Mouse (Mus musculus) kidney, embryonic 15.5 days (tissue): Measurements from ENCODE around the gene Ppl. TPM values are rescaled to one million over a fixed set of nuclear protein-coding genes. Genes with fewer than 3 reads are reported as not detected.

Experiments
- ATAC-seq: fragments of 200-750 bp; cut with Nextera tagmentation; replicated peaks from 2 replicates; pipeline ENCODE4 v1.8.0; 2017; ENCODE audit warnings: moderate TSS enrichment; ENCODE audit not compliant: low FRiP score
- H3K27ac ChIP-seq: fragments of 300-500 bp; sonication (generic); 2 replicates; pipeline ENCODE4 v1.5.1; 2015; ENCODE audit warnings: mild to moderate bottlenecking, inconsistent platforms
- H3K27me3 ChIP-seq: fragments of 300-500 bp; sonication (generic); 2 replicates; pipeline ENCODE4 v1.6.1; 2015; ENCODE audit warnings: inconsistent platforms
- H3K36me3 ChIP-seq: fragments of 300-500 bp; sonication (generic); 2 replicates; pipeline ENCODE4 v1.6.1; 2015; ENCODE audit warnings: inconsistent platforms
- H3K4me1 ChIP-seq: fragments of 300-500 bp; sonication (generic); 2 replicates; pipeline ENCODE4 v1.6.1; 2015; ENCODE audit warnings: inconsistent platforms
- H3K4me2 ChIP-seq: fragments of 300-500 bp; sonication (generic); 2 replicates; pipeline ENCODE4 v1.6.1; 2015; ENCODE audit warnings: moderate library complexity, mild to moderate bottlenecking, inconsistent platforms
- H3K4me3 ChIP-seq: fragments of 300-500 bp; sonication (generic); replicated peaks from 2 replicates; pipeline ENCODE4 v1.5.1; 2015; ENCODE audit warnings: mild to moderate bottlenecking, inconsistent platforms
- H3K9ac ChIP-seq: fragments of 300-500 bp; sonication (generic); 2 replicates; pipeline ENCODE4 v1.6.1; 2015; ENCODE audit warnings: mild to moderate bottlenecking, inconsistent platforms
- H3K9me3 ChIP-seq: fragments of 300-500 bp; sonication (generic); replicated peaks from 2 replicates; pipeline ENCODE4 v1.6.1; 2016; ENCODE audit warnings: inconsistent platforms
- WGBS: fragments of 180-500 bp; shearing (Covaris S2); methylation state at CpG from one replicate; pipeline ENCODE4 v1.1.7; 2015; ENCODE audit warnings: mixed read lengths; 5-methylcytosine and 5-hydroxymethylcytosine counted together
- polyA plus RNA-seq: library from polyadenylated mRNA; unstranded; fragments of >200 nt; fragmentation: Nextera tagmentation; extraction: Ambion mirVana; gene quantifications from 2 replicates; pipeline ENCODE4 v1.2.1, GENCODE M21; 2015

The Ppl gene
- polyA plus RNA-seq, 1 experiment from 2014 or later, result 2.9 TPM

DNA sequence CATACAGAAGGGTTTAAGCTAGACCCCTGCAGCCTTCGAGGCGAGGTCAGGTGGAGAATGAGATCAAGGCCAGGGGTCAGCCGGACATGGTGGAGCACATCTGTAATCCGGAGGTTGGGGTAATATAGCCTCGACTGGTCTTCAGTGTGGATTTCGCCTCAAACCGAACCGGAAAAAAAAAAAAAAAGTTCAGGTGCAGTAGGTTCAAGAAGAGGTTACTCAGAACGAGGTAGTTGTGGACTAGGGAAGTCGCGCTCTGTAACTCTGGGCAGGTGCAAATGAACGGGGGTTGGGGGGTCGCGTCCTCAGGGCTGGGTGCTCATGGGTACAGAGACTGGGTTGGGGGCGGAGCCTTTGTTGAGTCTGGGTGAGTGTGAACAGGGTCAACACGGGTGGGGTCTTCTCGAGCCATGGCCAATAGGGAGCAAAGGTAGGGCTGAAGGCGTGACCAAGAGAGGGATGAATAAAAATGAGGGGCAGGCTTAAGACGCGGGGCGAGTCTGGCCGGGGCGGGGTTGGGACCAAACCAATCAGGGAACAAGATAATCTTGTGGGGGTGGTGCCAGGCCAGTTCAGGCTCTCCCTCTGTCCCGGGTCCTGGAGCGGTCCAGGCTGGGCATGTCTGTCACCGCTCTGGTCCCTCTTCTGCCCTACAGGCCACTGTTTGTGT, 14.3 kb upstream of the Ppl start:
- Histone ChIP-seq H3K36me3 (no peaks in the 10 kb centered on the region), H3K4me3 (peak overlapping the region; percentile 41), H3K4me1 (peaks cover 18% of the 10 kb centered on the region), H3K9ac (peak overlapping the region; percentile 26; the same call in 1 of the 2 replicates), H3K4me2 (peak overlapping the region; percentile 74), H3K27me3 (peaks cover 46% of the 10 kb centered on the region), H3K27ac (no peak overlapping the region), H3K9me3 (no peaks in the 10 kb centered on the region)
- WGBS, result under 1% methylated on average over 26 of the region's 26 CpGs
- peak; percentile 97 for ATAC-seq

DNA sequence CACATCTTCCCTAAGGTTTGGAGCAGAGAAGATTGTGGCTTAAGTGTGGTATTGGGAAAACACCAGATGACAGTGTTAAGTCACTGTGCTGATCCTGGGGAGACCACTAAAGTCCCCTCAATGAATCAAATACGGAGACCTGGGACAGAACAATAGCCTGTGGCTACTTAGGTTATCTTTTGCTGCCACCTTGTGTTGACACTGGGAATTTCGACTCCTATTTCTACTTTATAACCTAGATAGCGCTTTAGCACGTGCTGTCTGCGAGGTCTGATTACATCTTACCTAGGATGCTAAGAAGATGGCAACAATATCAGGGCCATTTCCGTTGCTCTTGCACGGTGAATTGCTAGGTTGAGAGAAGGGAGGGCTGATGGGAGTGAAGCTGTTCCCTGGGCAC, 13.3 kb upstream of the Ppl start:
- H3K27me3 ChIP-seq, result peaks cover 40% of the 10 kb centered on the region
- H3K4me1 ChIP-seq, result peaks cover 18% of the 10 kb centered on the region
- H3K4me3 ChIP-seq, result no peak overlapping the region
- no peak for ATAC-seq
- 1% methylated on average over 7 of the region's 7 CpGs for whole genome bisulfite sequencing
- no peaks in the 10 kb centered on the region for H3K36me3 ChIP-seq
- H3K9ac ChIP-seq, result no peak overlapping the region
- H3K9me3 ChIP-seq, result no peaks in the 10 kb centered on the region
- no peak overlapping the region for H3K27ac ChIP-seq
- H3K4me2 ChIP-seq, result peak overlapping the region; percentile 38; the same call in 1 of the 2 replicates

DNA sequence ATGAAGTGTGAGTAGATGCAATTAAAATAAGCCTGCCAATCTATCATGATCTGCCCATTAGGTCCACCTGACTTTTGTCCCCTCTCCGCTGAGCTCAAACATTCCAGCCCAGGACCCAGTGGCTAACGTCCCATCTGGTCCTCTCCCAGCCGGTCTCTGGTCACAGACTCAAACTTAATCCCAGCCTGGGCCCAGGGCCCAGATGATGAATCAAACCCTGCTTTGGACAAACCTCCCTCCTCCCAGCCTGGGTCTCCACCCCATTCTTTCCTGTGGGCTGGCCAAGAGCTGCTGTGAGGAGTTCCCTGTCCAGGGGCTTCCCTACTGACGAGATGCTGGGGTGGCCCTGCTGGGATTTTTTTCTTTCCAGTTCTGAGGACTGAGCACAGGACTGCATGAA, 7.5 kb upstream of the Ppl start:
- Histone ChIP-seq H3K9ac (no peak overlapping the region), H3K4me2 (no peak overlapping the region), H3K9me3 (no peaks in the 10 kb centered on the region), H3K4me3 (no peak overlapping the region), H3K27me3 (peaks cover 5% of the 10 kb centered on the region), H3K27ac (no peak overlapping the region), H3K4me1 (peaks cover 9% of the 10 kb centered on the region; the same call in 1 of the 2 replicates), H3K36me3 (no peaks in the 10 kb centered on the region)
- ATAC-seq, result no peak
- 36% methylated on average over 4 of the region's 4 CpGs for WGBS

DNA sequence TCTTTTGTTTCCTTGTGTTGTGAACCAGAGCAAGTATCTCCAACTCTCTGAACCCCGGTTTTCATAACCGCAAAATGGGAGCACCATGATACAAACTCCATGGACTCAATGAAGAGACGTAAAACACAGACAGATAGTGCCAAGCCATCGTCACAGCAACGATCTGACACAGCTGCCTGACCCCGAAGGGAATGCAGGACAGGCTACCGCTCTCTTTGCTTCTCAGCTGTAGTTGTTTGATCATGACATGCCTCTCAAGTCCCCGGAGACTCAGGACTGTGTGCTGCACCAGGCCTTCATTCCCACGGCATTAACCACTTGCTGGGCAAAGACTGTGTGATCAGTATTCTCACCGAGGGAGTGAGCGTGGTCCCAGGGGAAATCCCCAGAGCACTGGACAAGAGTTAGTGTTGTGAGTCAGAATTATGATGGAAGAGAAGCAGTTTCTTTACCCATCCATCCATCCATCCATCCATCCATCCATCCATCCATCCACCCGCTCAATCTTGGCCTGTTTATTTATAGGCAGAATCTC, 4.9 kb upstream of the Ppl start:
- Histone ChIP-seq H3K27ac (no peak overlapping the region), H3K4me3 (no peak overlapping the region), H3K27me3 (peaks cover 29% of the 10 kb centered on the region), H3K4me1 (peaks cover 16% of the 10 kb centered on the region), H3K9me3 (no peaks in the 10 kb centered on the region), H3K36me3 (no peaks in the 10 kb centered on the region), H3K9ac (no peak overlapping the region), H3K4me2 (no peak overlapping the region)
- WGBS, result 50% methylated on average over 12 of the region's 12 CpGs
- ATAC-seq, result no peak

DNA sequence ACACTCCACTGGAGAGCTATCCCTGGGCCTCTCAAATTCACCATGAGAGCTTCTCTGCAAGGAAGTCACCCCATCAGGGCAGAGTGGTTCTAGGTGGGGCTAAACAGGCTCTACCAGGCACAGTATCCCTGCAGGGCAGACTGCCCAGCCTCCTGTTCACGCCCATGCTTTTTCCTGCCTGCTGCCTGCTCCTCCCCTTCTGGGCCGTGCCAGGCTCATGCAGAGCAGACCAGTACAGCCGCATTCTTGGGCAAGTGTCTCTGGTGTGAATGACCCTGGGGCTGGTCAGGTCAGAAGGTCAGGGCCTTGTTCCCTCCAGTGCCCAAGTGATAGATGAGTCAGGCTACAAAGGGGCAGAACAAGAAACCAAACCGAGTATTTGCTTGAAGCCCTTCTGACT, 4.3 kb upstream of the Ppl start:
- Histone ChIP-seq H3K9me3 (no peaks in the 10 kb centered on the region), H3K4me3 (no peak overlapping the region), H3K36me3 (no peaks in the 10 kb centered on the region), H3K9ac (no peak overlapping the region), H3K27ac (peak overlapping the region; percentile 61), H3K27me3 (peaks cover 35% of the 10 kb centered on the region), H3K4me2 (no peak overlapping the region), H3K4me1 (peaks cover 22% of the 10 kb centered on the region)
- 0 out of 2 replicates have a peak, but pooled peaks have one; percentile 34 for ATAC-seq
- WGBS, result 17% methylated on average over 4 of the region's 4 CpGs

DNA sequence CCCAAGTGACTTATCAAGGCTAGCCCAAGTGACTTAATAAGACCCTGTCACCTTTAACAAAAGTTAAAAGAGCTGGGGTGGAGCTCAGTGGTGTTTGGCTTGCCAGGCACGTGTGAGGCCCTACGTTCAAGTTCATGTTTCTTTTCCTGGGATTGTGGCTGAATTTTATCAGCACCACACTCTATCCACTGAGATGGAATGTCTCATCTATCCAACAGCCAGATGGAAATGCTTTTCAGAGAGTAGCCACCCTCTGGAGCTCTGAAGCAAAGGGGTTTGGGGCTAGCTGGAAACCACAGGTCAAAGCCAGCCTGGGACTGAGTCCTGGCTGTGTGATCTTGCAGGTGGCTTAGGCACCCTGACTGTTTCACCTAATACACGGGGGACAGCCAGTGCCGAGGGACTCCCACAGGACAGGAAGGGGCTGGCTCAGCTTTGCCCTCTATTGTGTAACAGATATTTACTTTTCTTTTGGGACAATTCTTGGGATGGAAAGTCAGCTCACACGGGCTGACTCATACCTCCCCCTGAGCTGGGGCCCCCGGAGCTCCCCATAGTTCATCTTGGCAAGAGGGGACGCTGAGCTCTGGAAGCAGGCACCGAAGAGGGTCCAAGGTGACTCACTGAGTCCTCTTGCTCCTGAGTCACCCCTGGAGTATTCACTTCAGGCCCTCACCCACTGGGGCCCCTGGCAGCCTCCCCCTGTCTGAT, 3.5 kb upstream of the Ppl start:
- peaks cover 43% of the 10 kb centered on the region for H3K27me3 ChIP-seq
- H3K4me2 ChIP-seq, result no peak overlapping the region
- WGBS, result 68% methylated on average over 8 of the region's 8 CpGs
- H3K36me3 ChIP-seq, result no peaks in the 10 kb centered on the region
- no peaks in the 10 kb centered on the region for H3K9me3 ChIP-seq
- peak overlapping the region; percentile 61 for H3K27ac ChIP-seq
- no peak overlapping the region for H3K9ac ChIP-seq
- peaks cover 29% of the 10 kb centered on the region for H3K4me1 ChIP-seq
- no peak for ATAC-seq
- no peak overlapping the region for H3K4me3 ChIP-seq

DNA sequence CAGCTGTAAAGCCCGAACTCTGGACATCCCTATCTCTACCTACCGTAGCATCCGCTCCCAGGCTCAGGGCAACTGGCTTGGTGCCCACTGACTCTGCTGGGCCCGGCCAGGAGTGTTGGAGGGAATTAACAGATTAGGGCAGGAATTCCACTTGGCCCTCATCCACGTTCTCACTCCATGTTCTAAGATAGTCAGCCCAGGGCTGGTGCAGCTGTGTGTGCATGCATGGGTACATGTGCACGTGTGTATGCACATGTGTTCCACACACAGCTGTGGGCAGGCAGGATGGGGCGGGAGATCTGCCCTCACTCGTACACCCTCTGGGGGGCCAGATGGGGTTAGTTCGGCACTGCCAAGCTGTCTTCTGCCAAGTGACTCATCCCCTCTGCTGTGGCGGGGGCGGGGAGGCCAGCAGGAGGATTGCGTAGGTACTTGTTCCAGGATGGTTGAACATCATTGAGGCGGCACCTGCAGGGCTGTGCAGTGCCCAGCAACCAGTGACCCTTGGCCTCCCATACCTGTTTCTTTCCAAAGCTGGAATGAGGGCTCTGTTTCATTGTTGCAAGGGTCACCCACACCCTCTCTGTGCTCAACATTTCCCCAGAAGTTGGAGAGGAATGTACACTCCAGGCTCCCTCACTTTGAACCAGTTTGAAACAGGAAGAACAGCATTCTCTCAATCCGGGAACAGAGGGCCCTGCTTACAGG, 2.6 kb upstream of the Ppl start:
- H3K27me3 ChIP-seq, result peaks cover 52% of the 10 kb centered on the region
- H3K27ac ChIP-seq, result no peak overlapping the region
- WGBS, result 69% methylated on average over 14 of the region's 14 CpGs
- no peak overlapping the region for H3K4me3 ChIP-seq
- H3K4me1 ChIP-seq, result peaks cover 31% of the 10 kb centered on the region
- no peak overlapping the region for H3K4me2 ChIP-seq
- no peaks in the 10 kb centered on the region for H3K36me3 ChIP-seq
- no peak overlapping the region for H3K9ac ChIP-seq
- H3K9me3 ChIP-seq, result no peaks in the 10 kb centered on the region
- no peak for ATAC-seq

DNA sequence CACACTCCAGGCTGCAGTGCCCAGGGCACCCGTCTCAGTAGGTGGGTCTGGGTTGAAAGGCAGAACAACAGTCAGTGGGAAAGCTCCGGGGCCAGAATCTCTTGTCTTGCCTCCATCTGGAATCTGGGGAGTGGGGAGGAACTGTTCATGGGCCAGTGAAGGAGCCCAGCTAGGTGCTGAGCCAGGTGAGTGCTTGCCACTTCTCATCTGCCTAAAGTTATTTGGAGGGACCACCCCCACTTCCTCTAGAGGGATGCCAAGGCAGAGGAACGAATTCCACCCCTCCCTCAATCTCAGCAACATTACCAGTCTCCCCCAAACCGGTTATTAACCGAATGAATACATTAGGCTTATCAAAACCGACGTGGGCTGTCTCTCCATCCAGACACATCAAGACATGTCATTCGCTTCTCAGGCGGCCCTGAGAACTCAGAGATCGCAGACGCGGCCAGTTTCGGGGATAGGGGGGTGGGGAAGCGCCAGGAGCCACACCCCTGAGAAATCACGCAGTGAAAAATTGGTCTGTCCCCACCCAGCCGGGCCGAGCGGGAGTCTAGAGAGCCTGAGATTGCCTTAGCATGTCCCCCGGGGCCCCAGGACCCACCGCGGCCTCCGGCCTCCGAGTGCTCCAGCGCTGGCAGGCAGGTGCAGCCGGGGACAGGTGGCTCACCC, 834 bp downstream of the Ppl start:
- ATAC-seq, result no peak
- WGBS, result 2% methylated on average over 25 of the region's 25 CpGs
- Histone ChIP-seq H3K4me2 (peak overlapping the region; percentile 73), H3K9ac (peak overlapping the region; percentile 39; the same call in 1 of the 2 replicates), H3K4me3 (peak overlapping the region; percentile 46), H3K27me3 (peaks cover 62% of the 10 kb centered on the region), H3K27ac (no peak overlapping the region), H3K36me3 (no peaks in the 10 kb centered on the region), H3K4me1 (peaks cover 28% of the 10 kb centered on the region), H3K9me3 (no peaks in the 10 kb centered on the region)

DNA sequence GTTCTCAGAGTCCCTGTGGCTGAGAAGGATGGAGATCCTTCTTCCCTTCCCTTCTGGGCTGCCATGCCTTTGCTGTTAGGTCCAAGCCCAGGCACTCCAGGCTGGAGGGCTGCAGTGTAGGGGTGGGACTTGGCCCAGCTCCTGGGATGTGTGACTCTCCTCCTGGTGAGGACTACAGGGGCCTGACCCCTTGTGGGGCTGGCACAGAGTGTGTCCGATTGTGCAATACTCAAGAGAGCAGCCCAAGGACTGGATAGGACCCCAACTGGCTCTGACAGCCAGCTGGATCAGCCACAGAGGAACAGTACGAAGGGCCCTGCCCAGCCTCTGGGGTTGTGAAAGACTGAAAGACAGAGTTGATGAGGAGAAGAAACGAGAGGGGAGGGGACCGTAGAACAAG, 1.5 kb downstream of the Ppl start:
- Histone ChIP-seq H3K27me3 (peaks cover 62% of the 10 kb centered on the region), H3K36me3 (no peaks in the 10 kb centered on the region), H3K4me3 (no peak overlapping the region), H3K9me3 (no peaks in the 10 kb centered on the region), H3K9ac (no peak overlapping the region), H3K4me2 (peak overlapping the region; percentile 73), H3K4me1 (peaks cover 22% of the 10 kb centered on the region), H3K27ac (no peak overlapping the region)
- no peak for ATAC-seq
- 12% methylated on average over 4 of the region's 4 CpGs for WGBS

DNA sequence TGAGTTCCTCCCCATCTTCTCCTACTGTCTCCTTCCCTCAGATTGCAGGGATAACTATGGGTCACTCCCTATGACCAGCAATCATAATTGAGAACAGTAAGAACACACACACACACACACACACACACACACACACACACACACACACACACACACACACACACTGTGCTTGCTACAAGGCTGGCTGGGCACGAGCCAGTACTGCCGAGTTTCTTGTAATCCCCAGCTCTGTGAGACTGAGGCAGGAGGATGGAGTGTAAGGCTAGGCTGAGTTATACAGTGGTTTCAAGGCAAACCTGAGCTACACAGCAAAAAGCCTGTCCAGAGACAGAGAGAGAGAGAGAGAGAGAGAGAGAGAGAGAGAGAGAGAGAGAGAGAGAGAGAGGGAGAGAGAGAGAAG, 2.0 kb downstream of the Ppl start:
- ATAC-seq, result no peak
- H3K27me3 ChIP-seq, result peaks cover 60% of the 10 kb centered on the region
- no peak overlapping the region for H3K4me3 ChIP-seq
- H3K9me3 ChIP-seq, result no peaks in the 10 kb centered on the region
- H3K9ac ChIP-seq, result no peak overlapping the region
- H3K27ac ChIP-seq, result no peak overlapping the region
- no peaks in the 10 kb centered on the region for H3K36me3 ChIP-seq
- no peak overlapping the region for H3K4me2 ChIP-seq
- peaks cover 22% of the 10 kb centered on the region for H3K4me1 ChIP-seq
- WGBS, result 38% methylated on average over 2 of the region's 2 CpGs

DNA sequence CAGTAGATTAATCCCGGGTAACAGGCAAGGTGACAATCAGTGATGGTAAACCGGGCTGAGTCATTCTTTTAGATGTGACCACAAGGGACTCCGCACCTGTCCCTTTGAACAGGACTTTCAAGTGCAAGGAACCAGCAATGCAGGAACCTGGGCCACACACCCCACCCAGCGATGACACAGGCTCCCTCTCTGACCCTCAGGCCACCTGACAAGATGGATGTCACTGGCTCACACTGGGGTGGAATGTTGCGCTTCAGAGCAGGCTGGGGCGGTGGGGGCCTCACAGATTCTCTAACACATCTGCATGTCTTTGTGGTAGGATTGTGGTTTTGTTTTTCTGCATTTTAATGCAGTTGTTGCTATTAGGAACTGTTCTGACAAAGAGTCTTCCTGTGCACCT, 8.7 kb downstream of the Ppl start:
- H3K4me3 ChIP-seq, result no peak overlapping the region
- H3K27ac ChIP-seq, result no peak overlapping the region
- H3K9ac ChIP-seq, result no peak overlapping the region
- no peaks in the 10 kb centered on the region for H3K4me1 ChIP-seq
- no peaks in the 10 kb centered on the region for H3K9me3 ChIP-seq
- no peak for ATAC-seq
- H3K27me3 ChIP-seq, result peaks cover 17% of the 10 kb centered on the region
- WGBS, result 59% methylated on average over 6 of the region's 6 CpGs
- H3K4me2 ChIP-seq, result no peak overlapping the region
- H3K36me3 ChIP-seq, result no peaks in the 10 kb centered on the region
